Mouse (Mus musculus) large intestine, adult 2 months (tissue): ENCODE data around the gene Bag2. TPM values are rescaled to one million over a fixed set of nuclear protein-coding genes. Genes with fewer than 3 reads are reported as not detected.

Source experiments
- DNase-seq: peaks from one replicate; pipeline ENCODE4 v3.0.0-alpha.2; 2012; ENCODE audit warnings: low read depth, low spot score
- WGBS: fragments of 180-500 bp; shearing (Covaris S2); methylation state at CpG from one replicate; pipeline ENCODE4 v1.1.7; 2018; 5-methylcytosine and 5-hydroxymethylcytosine counted together
- polyA plus RNA-seq: library from polyadenylated mRNA; depleted of rRNA; stranded (reverse); fragments of >200 nt; gene quantifications from 2 replicates; pipeline ENCODE4 v1.2.3, GENCODE M21; 2012; rRNA removed

The Bag2 gene
- polyA plus RNA-seq, result 15.8 and 16.9 TPM in 2 replicates

- 1% methylated on average over 60 of the region's 61 CpGs for WGBS
Observed at GRCm38 (mm10) chr1:33757491-33758041, at the start of gene Bag2. Gene Bag2 (minus strand): TSS chr1:33757795.

DNA sequence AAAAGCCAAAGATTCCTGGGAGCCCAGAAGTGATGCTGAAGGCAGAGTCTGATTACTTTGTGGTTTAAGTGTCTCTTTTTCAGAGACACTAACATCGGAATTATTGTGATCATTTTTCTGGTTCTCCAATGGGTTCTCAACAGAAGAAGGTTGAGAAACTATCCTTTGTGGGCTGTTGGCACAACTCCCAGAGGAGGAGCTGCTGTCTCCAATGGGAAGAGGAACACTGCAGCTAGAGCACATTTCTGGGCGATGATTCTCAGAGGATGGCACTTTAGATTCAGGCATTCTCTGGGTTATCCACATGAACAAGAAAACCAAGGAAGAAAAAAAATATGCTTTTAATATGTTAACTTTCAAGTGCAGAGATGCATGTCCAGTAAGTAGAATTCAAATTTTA lies 45.7 kb upstream of the Bag2 start:
- 90% methylated on average over 2 of the region's 2 CpGs for WGBS
- no peak for DNase-seq

More at GRCm38 (mm10) chr1:33757491-33758041, at the start of gene Bag2:
- DNase-seq, result no peak

DNA sequence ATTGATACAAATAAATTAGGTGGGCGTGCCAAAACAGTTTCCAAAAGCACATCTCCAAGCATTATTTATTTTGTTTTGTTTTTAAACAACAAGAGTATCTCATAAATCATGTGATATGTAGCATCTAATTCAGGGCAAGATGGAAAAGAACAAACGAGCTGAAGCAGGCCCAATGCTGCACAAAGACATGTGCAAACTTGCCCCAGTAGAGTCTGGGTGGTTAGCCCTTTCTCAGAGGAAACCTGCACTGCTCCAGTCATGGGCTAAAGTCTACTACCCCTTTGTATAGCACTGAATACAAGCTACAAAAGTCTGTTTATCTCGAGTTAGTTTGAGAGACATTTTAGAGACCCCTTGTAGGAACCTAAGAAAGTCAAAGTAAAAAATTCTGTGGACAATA lies 42.0 kb upstream of the Bag2 start:
- WGBS, result 79% methylated on average over 3 of the region's 3 CpGs
- no peak for DNase-seq

DNA sequence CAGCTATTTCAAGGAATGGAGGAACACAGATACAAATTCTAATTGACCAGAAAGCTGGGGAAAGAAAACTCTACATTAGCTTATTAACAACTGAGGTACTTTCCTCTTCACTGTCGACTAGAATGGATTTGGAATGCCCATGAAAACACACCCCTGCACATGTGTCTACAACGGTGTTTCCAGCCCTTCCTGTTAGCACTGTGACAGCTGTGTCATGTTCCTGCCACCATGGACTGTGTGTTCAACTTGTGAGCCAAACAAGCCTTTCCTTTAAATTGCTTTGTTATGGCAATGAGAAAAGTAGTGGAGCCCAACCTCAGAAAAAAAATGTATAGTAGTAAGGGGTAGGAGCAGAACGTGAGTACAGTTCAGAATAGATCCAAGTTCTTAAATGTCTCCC lies 30.9 kb upstream of the Bag2 start:
- WGBS, result 28% methylated on average over 3 of the region's 3 CpGs
- no peak for DNase-seq

DNA sequence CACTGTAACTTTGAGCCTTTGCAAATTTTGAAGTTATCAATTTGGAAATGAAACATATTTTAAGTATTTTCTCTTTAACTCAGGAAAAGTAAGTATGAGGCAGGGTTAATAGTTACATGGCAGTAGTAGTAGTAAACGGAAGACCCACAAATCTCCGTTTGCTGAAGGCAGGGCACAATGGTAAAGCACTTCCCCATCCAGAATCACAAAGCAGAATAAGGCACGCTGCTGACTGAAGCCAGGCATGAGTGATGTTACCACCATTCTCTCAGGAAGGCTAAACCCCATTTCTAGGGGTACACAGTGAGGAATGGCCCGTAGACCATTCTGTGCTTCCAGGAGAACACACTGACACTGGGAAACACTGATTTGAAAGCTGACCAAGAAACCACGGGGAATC lies 30.5 kb upstream of the Bag2 start:
- WGBS, result 56% methylated on average over 5 of the region's 5 CpGs
- DNase-seq, result no peak

DNA sequence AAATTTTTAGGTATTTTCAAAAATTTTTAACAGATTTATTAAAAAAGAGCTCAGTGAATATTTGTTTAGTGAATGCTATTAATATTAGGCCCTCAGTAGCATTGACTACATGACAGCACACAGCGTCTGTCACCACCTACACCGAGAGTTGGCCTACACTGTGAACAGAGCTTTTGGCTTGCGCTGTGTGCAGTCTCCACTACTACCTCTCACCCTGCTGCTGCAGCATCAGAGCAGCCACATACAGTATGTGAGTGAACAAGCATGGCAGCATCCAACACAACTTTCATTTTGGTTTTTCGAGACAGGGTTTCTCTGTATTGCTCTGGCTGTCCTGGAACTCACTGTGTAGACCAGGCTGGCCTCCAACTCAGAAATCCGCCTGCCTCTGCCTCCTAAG lies 27.0 kb upstream of the Bag2 start:
- WGBS, result 99% methylated on average over 5 of the region's 5 CpGs
- no peak for DNase-seq

GRCm38 (mm10) chr1:33776175-33776611 lies 18.6 kb upstream of the Bag2 start:
- 90% methylated on average over 14 of the region's 14 CpGs for WGBS
- DNase-seq, result no peak

- no peak for DNase-seq
- WGBS, result 92% methylated on average over 9 of the region's 9 CpGs
Observed at GRCm38 (mm10) chr1:33772106-33772505, 14.5 kb upstream of the Bag2 start.

DNA sequence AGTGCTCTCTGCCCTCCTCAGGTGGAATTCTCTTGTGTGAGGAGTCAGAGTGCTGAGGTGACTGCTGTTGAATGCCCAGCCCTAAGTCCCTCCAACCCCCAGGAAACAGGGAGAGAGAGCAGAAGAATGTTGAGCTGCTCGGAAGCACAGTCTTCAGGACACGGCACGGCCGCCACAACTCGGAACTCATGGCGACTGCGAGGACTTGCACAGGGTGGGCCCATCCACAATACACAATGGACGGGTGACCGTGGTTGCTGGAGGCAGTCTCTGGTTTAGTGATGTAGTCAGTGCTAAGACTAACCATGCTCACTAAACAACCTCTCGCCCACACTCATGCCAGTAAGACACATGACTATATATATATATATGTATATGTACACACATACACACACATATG lies 14.0 kb upstream of the Bag2 start:
- no peak for DNase-seq
- WGBS, result 94% methylated on average over 10 of the region's 10 CpGs

GRCm38 (mm10) chr1:33768827-33769226 lies 11.2 kb upstream of the Bag2 start:
- no peak for DNase-seq

GRCm38 (mm10) chr1:33768091-33768787 lies 10.6 kb upstream of the Bag2 start:
- 95% methylated on average over 1 of the region's 1 CpGs for WGBS
- no peak for DNase-seq

DNA sequence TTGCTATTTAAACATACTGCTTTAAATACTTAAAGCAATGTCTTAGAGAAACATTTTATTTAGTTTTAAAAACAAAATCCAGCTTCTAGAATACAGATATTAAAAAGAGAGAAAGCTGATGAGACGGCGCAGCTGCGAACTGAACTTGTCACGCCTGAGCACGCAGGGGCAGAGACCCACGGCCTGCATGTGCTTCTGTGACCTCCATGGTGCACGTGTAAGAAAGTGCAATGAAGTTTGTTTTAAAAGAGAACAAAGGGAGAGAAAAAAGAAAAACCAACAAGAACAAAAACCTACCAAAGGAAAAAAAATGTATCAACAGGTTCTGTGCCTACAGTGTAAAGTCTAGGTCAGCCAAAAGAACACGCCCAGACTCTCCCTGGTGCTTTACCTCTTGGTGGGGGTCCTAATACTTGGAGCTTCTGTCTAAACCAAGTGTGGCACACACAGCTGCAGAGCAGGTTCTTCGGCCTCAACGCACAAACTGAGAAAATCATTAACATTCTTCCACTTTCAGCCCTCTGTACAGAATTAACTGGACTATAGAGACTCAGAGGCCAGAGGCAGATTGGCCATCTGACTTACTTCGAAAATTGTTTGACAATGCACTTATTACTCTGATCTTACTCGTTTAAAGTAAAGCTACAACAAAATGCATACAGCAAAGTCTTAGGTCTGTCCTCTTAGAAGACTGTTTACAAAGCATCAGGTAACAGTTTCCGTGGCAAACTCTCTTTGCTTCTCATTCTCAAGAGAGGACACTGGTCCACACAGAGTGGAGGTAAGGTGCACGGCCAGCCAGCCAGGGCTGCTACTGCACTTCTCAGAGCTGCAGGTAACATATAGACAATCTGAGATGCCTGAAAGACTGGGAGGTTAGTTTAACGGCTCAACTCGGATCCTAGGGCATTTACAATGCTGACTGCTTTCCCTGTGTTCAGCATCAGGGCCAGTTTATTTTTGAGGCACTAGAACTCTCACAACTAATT lies 9.2 kb upstream of the Bag2 start:
- no peak for DNase-seq
- 73% methylated on average over 16 of the region's 16 CpGs for WGBS

- WGBS, result 89% methylated on average over 11 of the region's 11 CpGs
- DNase-seq, result no peak
Observed at GRCm38 (mm10) chr1:33765468-33766080, 8.0 kb upstream of the Bag2 start.

DNA sequence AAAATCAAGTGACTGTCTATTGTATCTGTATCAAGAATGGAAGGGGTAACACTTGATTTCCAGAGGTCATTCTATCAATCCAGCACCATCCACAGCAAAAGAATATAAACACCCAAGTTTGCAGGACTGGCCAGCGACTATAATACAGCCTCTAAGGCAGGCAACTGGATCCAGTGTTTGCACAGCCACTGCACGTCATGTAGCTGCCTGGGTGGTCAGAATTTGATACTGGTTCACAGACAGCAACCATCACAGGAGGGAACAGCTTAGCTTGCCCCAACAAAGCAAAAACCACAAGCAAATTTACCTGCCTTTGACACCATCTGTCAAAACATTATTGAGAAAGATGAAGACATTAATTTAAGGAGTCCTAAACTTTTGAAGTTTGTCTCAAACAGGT lies 6.2 kb upstream of the Bag2 start:
- DNase-seq, result no peak
- WGBS, result 87% methylated on average over 2 of the region's 2 CpGs

GRCm38 (mm10) chr1:33758488-33758887 lies 893 bp upstream of the Bag2 start:
- WGBS, result 35% methylated on average over 4 of the region's 4 CpGs
- DNase-seq, result no peak

DNA sequence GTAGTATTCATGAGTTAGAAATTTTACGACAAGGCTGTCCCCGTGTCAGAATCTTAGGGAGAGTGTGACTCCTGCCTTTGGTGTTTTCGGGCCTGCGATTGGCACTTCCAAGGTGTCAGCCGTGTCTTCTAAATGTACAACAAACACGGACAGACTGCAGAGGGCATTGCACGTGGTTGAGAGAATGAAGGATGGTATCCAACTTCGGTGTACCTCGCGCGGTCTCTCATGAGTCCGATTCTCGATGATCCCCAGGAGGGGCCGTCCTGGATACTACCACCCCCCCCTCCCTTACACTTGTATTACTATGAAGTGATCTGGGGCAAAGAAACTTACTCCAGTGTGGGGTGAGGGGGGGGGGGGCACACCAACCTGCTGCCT lies 572 bp downstream of the Bag2 start:
- DNase-seq, result no peak
- 1% methylated on average over 14 of the region's 14 CpGs for WGBS

DNA sequence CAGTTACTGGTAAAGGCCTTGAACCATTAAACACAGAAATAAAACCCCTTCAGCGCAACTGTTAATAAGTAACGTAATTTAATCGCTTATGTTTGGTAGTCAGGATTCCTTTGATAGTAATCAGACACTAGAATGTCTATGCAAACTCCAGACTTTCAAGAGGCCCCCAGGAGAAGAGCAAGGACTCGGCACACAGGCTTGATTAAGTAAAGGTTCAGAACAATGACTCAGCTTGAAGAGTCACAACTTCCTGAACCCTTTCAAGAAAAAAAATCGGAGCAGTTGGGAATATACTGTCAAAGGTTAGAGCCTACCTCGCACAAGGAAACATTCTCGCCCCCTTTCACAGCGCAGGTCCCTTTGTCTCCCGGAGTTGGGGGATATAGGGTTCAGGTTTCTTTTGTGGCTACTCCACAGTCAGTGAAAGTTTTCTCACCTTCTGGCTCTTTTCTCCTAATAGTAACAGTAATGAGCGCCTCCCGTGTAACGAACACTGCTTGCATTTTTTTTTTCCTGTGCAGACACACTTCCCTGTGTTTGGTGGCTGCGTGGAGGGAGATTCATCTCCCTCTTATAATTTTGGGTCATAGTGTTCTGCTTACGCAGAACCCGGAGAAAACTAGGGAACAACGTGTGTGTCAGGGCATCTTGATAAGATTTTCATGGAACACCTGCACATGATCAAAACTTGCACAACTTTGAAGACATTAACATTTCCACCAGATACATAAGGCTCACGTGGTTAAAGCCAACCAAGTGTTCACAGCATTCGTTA lies 1.1 kb downstream of the Bag2 start:
- DNase-seq, result no peak
- 15% methylated on average over 18 of the region's 18 CpGs for WGBS

DNA sequence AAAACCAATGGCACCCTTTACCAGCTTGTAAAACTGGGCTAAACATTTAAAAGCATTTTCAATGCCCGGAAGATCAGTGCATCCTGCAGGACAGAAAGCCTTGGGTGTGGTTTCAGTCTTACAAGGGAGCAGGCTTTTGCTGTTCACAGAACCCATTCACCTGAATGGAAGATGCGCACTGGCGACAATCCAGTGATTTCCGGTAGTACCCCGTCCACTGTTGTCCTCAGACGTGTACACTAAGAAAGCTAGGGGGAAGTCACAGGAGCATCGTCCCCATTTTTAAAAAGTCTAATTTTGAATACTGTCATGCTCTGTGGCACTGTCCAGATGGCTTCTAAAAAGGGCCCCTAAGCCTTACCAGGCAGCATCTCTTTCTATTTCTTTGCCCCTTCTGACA lies 1.8 kb downstream of the Bag2 start:
- 68% methylated on average over 7 of the region's 7 CpGs for WGBS
- DNase-seq, result no peak

DNA sequence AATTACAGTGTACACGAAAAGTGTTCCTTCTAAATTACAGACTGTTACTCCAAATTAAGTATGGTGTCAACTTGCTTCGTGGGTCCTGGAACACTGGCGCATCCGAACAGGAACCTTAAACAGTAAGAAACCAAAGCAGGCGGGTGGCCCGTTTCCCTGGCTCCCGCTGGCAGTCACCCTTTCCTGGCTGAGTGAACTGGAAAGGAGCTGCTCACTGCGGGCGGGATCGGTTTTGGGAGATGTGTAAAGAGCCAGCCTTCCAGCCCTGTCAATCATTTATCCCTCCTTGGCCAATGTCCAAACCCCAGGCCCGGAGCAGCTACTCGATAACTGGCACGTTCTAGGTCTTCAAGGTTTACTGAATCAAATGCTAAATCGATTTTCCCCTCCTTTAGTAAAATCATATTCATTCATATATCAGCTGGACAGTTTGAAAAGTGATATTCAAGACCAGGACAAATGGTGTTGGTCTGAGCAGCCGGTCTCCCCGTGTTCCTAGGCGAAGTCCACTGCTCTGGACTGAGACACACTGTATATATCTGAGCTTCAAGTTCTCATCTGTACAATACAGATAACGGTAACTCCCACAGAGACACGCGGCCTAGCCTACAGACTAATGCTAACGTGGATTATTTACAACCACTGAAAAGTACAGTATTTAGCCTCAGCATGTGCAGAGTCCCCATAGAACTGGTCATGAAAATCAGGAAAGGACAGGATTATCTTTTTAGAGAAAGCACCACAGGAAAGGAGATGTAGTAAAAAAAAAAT lies 2.4 kb downstream of the Bag2 start:
- DNase-seq, result no peak
- 45% methylated on average over 21 of the region's 21 CpGs for WGBS
